12 mouse cellular contexts compared by ENCODE assay signal in the genomic region with DNA sequence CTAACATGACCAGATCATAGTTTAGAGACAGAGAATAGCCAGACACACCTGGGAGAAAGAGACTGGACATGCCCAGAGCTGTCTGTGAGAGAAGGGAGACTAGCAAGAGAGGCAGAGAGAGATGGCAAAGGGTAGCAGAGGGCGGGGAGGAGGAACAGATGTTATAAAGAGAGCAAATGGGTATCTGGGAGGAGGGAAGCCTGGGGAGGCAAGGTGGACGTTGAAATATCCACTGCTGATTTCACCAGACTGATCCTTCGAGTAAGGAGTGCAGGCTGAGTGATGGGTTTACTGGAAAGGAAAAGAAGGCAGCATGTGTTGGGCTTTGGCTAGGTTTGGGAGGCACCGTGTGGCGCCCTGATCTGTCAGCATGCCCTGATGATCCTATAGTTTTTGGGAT. TPM values are rescaled to one million over a fixed set of nuclear protein-coding genes. Genes with fewer than 3 reads are reported as not detected.
DNase-seq lines count a peak whose midpoint lies in the region; ATAC-seq lines count a peak whose summit lies in the region.
"Had no signal": no experiment of that assay in that cellular context is flagged by ENCODE, and none has a peak within 500 bp of the region (broad histone marks: within the 10 kb centered on the region; RNA-seq: fewer than 3 reads in every experiment).

No protein-coding gene starts in this region.

- H3K4me2 ChIP-seq in heart, embryonic 15.5 days, result no peak overlapping the region
- H3K4me2 ChIP-seq in midbrain, embryonic 11.5 days, result no peak overlapping the region
- H3K4me2 ChIP-seq in midbrain, embryonic 13.5 days (replicated peaks), result no peak overlapping the region
- H3K4me2 ChIP-seq in embryonic facial prominence, embryonic 15.5 days (replicated peaks), result no peak overlapping the region
- H3K4me2 ChIP-seq in stomach, embryonic 15.5 days, result no peak overlapping the region

- H3K9ac ChIP-seq in heart, embryonic 15.5 days, result peak overlapping the region; percentile 40; the same call in 1 of the 2 replicates
- no peak overlapping the region for H3K9ac ChIP-seq in midbrain, embryonic 11.5 days (ENCODE audit: low read length)
- H3K9ac ChIP-seq in midbrain, embryonic 13.5 days (replicated peaks), result no peak overlapping the region
- no peak overlapping the region for H3K9ac ChIP-seq in embryonic facial prominence, embryonic 15.5 days
- H3K9ac ChIP-seq in stomach, embryonic 15.5 days, result no peak overlapping the region
- H3K9ac ChIP-seq: liver, embryonic 14.5 days had no signal

- no peaks in the 10 kb centered on the region for H3K9me3 ChIP-seq in heart, embryonic 15.5 days (replicated peaks)
- H3K9me3 ChIP-seq in midbrain, embryonic 11.5 days (ENCODE audit: control insufficient read depth, low read length), result no peaks in the 10 kb centered on the region
- no peaks in the 10 kb centered on the region for H3K9me3 ChIP-seq in midbrain, embryonic 13.5 days
- no peaks in the 10 kb centered on the region for H3K9me3 ChIP-seq in embryonic facial prominence, embryonic 15.5 days (replicated peaks)
- H3K9me3 ChIP-seq in stomach, embryonic 15.5 days, result no peaks in the 10 kb centered on the region

- 60% methylated on average over 5 of the region's 5 CpGs for WGBS in heart, embryonic 15.5 days
- WGBS in midbrain, embryonic 11.5 days, result 73% methylated on average over 5 of the region's 5 CpGs
- 72% methylated on average over 5 of the region's 5 CpGs for WGBS in midbrain, embryonic 13.5 days
- WGBS in embryonic facial prominence, embryonic 15.5 days, result 49% methylated on average over 5 of the region's 5 CpGs
- 63% methylated on average over 5 of the region's 5 CpGs for WGBS in stomach, embryonic 15.5 days

- no peak for ATAC-seq in heart, embryonic 15.5 days (replicated peaks; ENCODE audit: insufficient number of reproducible peaks, insufficient read depth, low FRiP score, low read depth)
- no peak for ATAC-seq in midbrain, embryonic 11.5 days (ENCODE audit: low FRiP score)
- ATAC-seq in midbrain, embryonic 13.5 days, result no peak
- no peak for ATAC-seq in embryonic facial prominence, embryonic 15.5 days (ENCODE audit: insufficient number of reproducible peaks, low FRiP score, low TSS enrichment, low read depth)
- ATAC-seq in stomach, embryonic 15.5 days (ENCODE audit: insufficient read depth, low FRiP score, low read depth), result no peak

- peaks cover 49% of the 10 kb centered on the region for H3K4me1 ChIP-seq in heart, embryonic 15.5 days (replicated peaks)
- peaks cover 5% of the 10 kb centered on the region; the same call in 1 of the 2 replicates for H3K4me1 ChIP-seq in midbrain, embryonic 11.5 days (ENCODE audit: control insufficient read depth, insufficient read depth, low read length)
- H3K4me1 ChIP-seq in midbrain, embryonic 13.5 days (replicated peaks), result peaks cover 22% of the 10 kb centered on the region
- peaks cover 36% of the 10 kb centered on the region for H3K4me1 ChIP-seq in embryonic facial prominence, embryonic 15.5 days
- peaks cover 29% of the 10 kb centered on the region for H3K4me1 ChIP-seq in stomach, embryonic 15.5 days

- DNase-seq in heart, postnatal 36 days, result no peak
- peak; percentile 47 for DNase-seq in midbrain, embryonic 11.5 days (ENCODE audit: low spot score, missing footprints)
- no peak for DNase-seq in left cerebral cortex, postnatal 4 days
- no peak for DNase-seq in lung, postnatal 10 days
- DNase-seq: adrenal gland, postnatal 36 days; kidney, adult 2 months; thymus, adult 18-20 months had no signal

- no peak overlapping the region for H3K4me3 ChIP-seq in heart, embryonic 15.5 days
- no peak overlapping the region for H3K4me3 ChIP-seq in midbrain, embryonic 11.5 days (ENCODE audit: low read depth, low read length)
- no peak overlapping the region for H3K4me3 ChIP-seq in midbrain, embryonic 13.5 days (replicated peaks)
- no peak overlapping the region for H3K4me3 ChIP-seq in embryonic facial prominence, embryonic 15.5 days (replicated peaks)
- H3K4me3 ChIP-seq in stomach, embryonic 15.5 days (replicated peaks), result no peak overlapping the region

- H3K36me3 ChIP-seq in heart, embryonic 15.5 days, result no peaks in the 10 kb centered on the region
- H3K36me3 ChIP-seq in midbrain, embryonic 11.5 days (ENCODE audit: control insufficient read depth, insufficient read depth, low read length), result no peaks in the 10 kb centered on the region
- H3K36me3 ChIP-seq in midbrain, embryonic 13.5 days, result no peaks in the 10 kb centered on the region
- H3K36me3 ChIP-seq in embryonic facial prominence, embryonic 15.5 days, result no peaks in the 10 kb centered on the region
- H3K36me3 ChIP-seq in stomach, embryonic 15.5 days, result no peaks in the 10 kb centered on the region

- H3K27me3 ChIP-seq in heart, embryonic 15.5 days, result no peaks in the 10 kb centered on the region
- no peaks in the 10 kb centered on the region for H3K27me3 ChIP-seq in midbrain, embryonic 11.5 days (ENCODE audit: control insufficient read depth, insufficient read depth, low read length)
- no peaks in the 10 kb centered on the region for H3K27me3 ChIP-seq in midbrain, embryonic 13.5 days
- no peaks in the 10 kb centered on the region for H3K27me3 ChIP-seq in embryonic facial prominence, embryonic 15.5 days
- no peaks in the 10 kb centered on the region for H3K27me3 ChIP-seq in stomach, embryonic 15.5 days (replicated peaks)

- peak overlapping the region; percentile 88 for H3K27ac ChIP-seq in heart, embryonic 15.5 days
- no peak overlapping the region for H3K27ac ChIP-seq in midbrain, embryonic 11.5 days (ENCODE audit: low read depth, low read length)
- no peak overlapping the region for H3K27ac ChIP-seq in midbrain, embryonic 13.5 days
- H3K27ac ChIP-seq in embryonic facial prominence, embryonic 15.5 days (replicated peaks), result peak overlapping the region; percentile 87
- H3K27ac ChIP-seq in stomach, embryonic 15.5 days, result peak overlapping the region; percentile 60
- H3K27ac ChIP-seq: liver, embryonic 14.5 days had no signal

- intact Hi-C loops in heart, postnatal 36 days (cut with DNase I), result no loop called here
- intact Hi-C loops in left cerebral cortex, postnatal 4 days (cut with DNase I), result no loop called here

RNA-seq across cellular contexts. Expression of gene Pkig, which starts 16.2 kb away (rescaled TPM):
- polyA plus RNA-seq in heart, embryonic 15.5 days (2015; fragmentation: Nextera tagmentation; extraction: Ambion mirVana), result 289 and 356 TPM in 2 replicates
- total RNA-seq in heart, postnatal 36 days (2021), result 100 to 1,000 TPM; 221 to 229 TPM
- 153 and 162 TPM in 2 replicates for polyA plus RNA-seq in midbrain, embryonic 11.5 days (2014; fragmentation: Nextera tagmentation; extraction: Ambion mirVana)
- 124 and 126 TPM in 2 replicates for polyA plus RNA-seq in midbrain, embryonic 13.5 days (2015; fragmentation: Nextera tagmentation; extraction: Ambion mirVana)
- polyA plus RNA-seq in embryonic facial prominence, embryonic 15.5 days (2015; fragmentation: Nextera tagmentation; extraction: Ambion mirVana), result 152 and 155 TPM in 2 replicates
- polyA plus RNA-seq in stomach, embryonic 15.5 days (2015; fragmentation: Nextera tagmentation; extraction: Ambion mirVana), result 105 and 117 TPM in 2 replicates
- 10 to 100 TPM; 83.4 to 91.6 TPM for total RNA-seq in left cerebral cortex, postnatal 4 days (2021)

RNA-seq across cellular contexts. Expression of gene Serinc3, which starts 29.5 kb away (rescaled TPM):
- 54.8 and 57.1 TPM in 2 replicates for polyA plus RNA-seq in heart, embryonic 15.5 days (2015; fragmentation: Nextera tagmentation; extraction: Ambion mirVana)
- total RNA-seq in heart, postnatal 36 days (2021), result 100 to 1,000 TPM; 316 to 421 TPM
- polyA plus RNA-seq in midbrain, embryonic 11.5 days (2014; fragmentation: Nextera tagmentation; extraction: Ambion mirVana), result 35.0 and 38.8 TPM in 2 replicates
- polyA plus RNA-seq in midbrain, embryonic 13.5 days (2015; fragmentation: Nextera tagmentation; extraction: Ambion mirVana), result 30.5 and 31.7 TPM in 2 replicates
- polyA plus RNA-seq in embryonic facial prominence, embryonic 15.5 days (2015; fragmentation: Nextera tagmentation; extraction: Ambion mirVana), result 39.4 and 40.8 TPM in 2 replicates
- 46.3 and 49.1 TPM in 2 replicates for polyA plus RNA-seq in stomach, embryonic 15.5 days (2015; fragmentation: Nextera tagmentation; extraction: Ambion mirVana)
- 100 to 1,000 TPM; 138 to 139 TPM for total RNA-seq in left cerebral cortex, postnatal 4 days (2021)

Comparison
In these comparisons a context has a peak if more than half of its experiments do, and no peak if none do; other contexts are left out.
1. H3K27ac ChIP-seq: peak in heart, embryonic 15.5 days (single experiment), embryonic facial prominence, embryonic 15.5 days (single experiment) and stomach, embryonic 15.5 days (single experiment); none in midbrain, embryonic 11.5 days (single experiment) and midbrain, embryonic 13.5 days (single experiment).